Mouse (Mus musculus): ENCODE results near the gene Rad51c. TPM values are rescaled to one million over a fixed set of nuclear protein-coding genes. Genes with fewer than 3 reads are reported as not detected.

The Rad51c gene
- polyA plus RNA-seq, 1 experiment from 2014 or later: 4.5 TPM

- H3K4me1 ChIP-seq: peaks cover 15% of the 10 kb centered on the region; the same call in 1 of the 2 replicates
- H3K4me2 ChIP-seq: no peak overlapping the region
- H3K4me3 ChIP-seq: no peak overlapping the region
- no peak overlapping the region for H3K27ac ChIP-seq
- no peaks in the 10 kb centered on the region for H3K36me3 ChIP-seq (replicated peaks)
- ATAC-seq (replicated peaks): no peak
- 96% methylated on average over 1 of the region's 1 CpGs for WGBS
- H3K9me3 ChIP-seq: no peaks in the 10 kb centered on the region
- no peak overlapping the region for H3K9ac ChIP-seq
- no peaks in the 10 kb centered on the region for H3K27me3 ChIP-seq (replicated peaks)
Observed at GRCm38 (mm10) chr11:87354861-87355260, 49.9 kb downstream of the Rad51c start.

- no peak for ATAC-seq (replicated peaks)
- Histone ChIP-seq H3K9me3 (no peaks in the 10 kb centered on the region), H3K27ac (no peak overlapping the region), H3K9ac (no peak overlapping the region), H3K4me3 (no peak overlapping the region), H3K4me2 (no peak overlapping the region), H3K4me1 (peaks cover 7% of the 10 kb centered on the region; the same call in 1 of the 2 replicates), H3K27me3 (replicated peaks) (no peaks in the 10 kb centered on the region), H3K36me3 (replicated peaks) (no peaks in the 10 kb centered on the region)
- 86% methylated on average over 7 of the region's 7 CpGs for WGBS
Observed at GRCm38 (mm10) chr11:87353646-87354170, 51.0 kb downstream of the Rad51c start.

Other genes starting within 250 kb of the Rad51c start
- gene Ppm1e, start 45.9 kb downstream of the Rad51c start, polyA plus RNA-seq (2015; fragmentation: Nextera tagmentation; extraction: Ambion mirVana): 27.5 and 27.7 TPM in 2 replicates
- gene Tex14, start 111 bp upstream of the Rad51c start, polyA plus RNA-seq (2015; fragmentation: Nextera tagmentation; extraction: Ambion mirVana): 0.28 and 0.50 TPM in 2 replicates
- gene Gm11492, start 161.7 kb upstream of the Rad51c start, polyA plus RNA-seq (2015; fragmentation: Nextera tagmentation; extraction: Ambion mirVana): not detected in 2 replicates
- 28.2 and 28.4 TPM in 2 replicates for gene Sept4, start 163.9 kb upstream of the Rad51c start, polyA plus RNA-seq (2015; fragmentation: Nextera tagmentation; extraction: Ambion mirVana)
- 57.2 and 59.8 TPM in 2 replicates for gene Mtmr4, start 187.2 kb upstream of the Rad51c start, polyA plus RNA-seq (2015; fragmentation: Nextera tagmentation; extraction: Ambion mirVana)
- gene Hsf5, start 212.2 kb upstream of the Rad51c start, polyA plus RNA-seq (2015; fragmentation: Nextera tagmentation; extraction: Ambion mirVana): 0.37 and 0.61 TPM in 2 replicates

Data from midbrain, embryonic 15.5 days (tissue).